Mouse (Mus musculus): ENCODE measurements around the gene Stx6. TPM values are rescaled to one million over a fixed set of nuclear protein-coding genes. Genes with fewer than 3 reads are reported as not detected.
A peak's percentile ranks its signal among the peaks of the same experiment; 100 is the strongest.

Stx6 gene
- polyA plus RNA-seq, 1 experiment from 2014 or later = 95.4 TPM

GRCm38 (mm10) chr1:155245516-155245915, 87.0 kb downstream of the Stx6 start:
- H3K27ac ChIP-seq = 0 out of 2 replicates have a peak overlapping the region, but pooled peaks have one; percentile 96
- H3K4me1 ChIP-seq = peaks cover 38% of the 10 kb centered on the region
- no peaks in the 10 kb centered on the region for H3K9me3 ChIP-seq (replicated peaks)
- H3K36me3 ChIP-seq = peaks cover 17% of the 10 kb centered on the region
- 0 out of 2 replicates have a peak, but pooled peaks cover 19% of the 10 kb centered on the region for H3K27me3 ChIP-seq (ENCODE audit: low read depth, poor library complexity, severe bottlenecking)
- WGBS = 43% methylated on average over 7 of the region's 7 CpGs
- no peak for DNase-seq (ENCODE audit: low spot score)
- H3K4me3 ChIP-seq = peak overlapping the region; percentile 76; the same call in 1 of the 2 replicates

DNA sequence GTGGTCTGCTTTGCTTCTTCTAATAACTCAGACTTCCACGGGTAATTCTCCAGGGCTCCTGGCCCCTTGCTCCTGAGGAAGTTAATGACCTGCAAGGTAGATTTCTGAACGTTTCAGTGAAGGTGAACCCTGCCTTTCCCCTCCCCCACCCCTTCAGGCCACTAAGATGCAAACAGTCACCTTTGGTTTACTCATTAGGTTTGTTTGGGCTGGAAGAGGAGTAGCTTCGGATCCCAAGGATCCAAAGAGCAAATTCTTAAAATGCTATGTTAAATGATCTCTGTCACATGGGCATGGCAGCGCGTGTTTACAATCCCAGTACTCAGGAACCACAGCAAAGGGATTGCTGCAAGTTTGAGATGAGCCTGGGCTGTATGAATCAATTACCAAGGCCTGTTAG, 88.9 kb downstream of the Stx6 start:
- no peaks in the 10 kb centered on the region for H3K9me3 ChIP-seq (replicated peaks)
- H3K4me1 ChIP-seq = peaks cover 38% of the 10 kb centered on the region
- H3K27ac ChIP-seq = no peak overlapping the region
- H3K4me3 ChIP-seq = no peak overlapping the region
- 0 out of 2 replicates have a peak, but pooled peaks cover 19% of the 10 kb centered on the region for H3K27me3 ChIP-seq (ENCODE audit: low read depth, poor library complexity, severe bottlenecking)
- H3K36me3 ChIP-seq = no peaks in the 10 kb centered on the region
- 34% methylated on average over 5 of the region's 5 CpGs for WGBS
- no peak for DNase-seq (ENCODE audit: low spot score)

DNA sequence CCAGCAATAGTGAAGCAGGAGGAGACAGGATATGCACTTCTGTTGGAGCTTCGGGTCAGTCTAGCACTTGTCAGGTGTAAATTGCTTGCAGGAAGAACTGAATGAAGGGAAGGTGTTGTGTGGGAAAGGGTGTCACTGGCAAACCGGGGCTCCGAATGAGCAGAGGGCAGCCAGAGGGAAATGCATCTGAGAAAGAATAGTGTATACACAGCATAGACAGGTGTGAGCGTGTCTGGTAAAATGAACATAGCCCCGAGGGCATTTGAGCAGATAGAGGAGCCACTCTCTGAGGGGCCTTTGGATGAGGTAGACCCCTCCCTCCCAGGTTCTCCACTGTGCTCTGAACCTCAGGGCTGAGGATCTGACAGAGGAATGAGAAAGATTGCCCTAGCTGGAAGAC, 89.5 kb downstream of the Stx6 start:
- no peak overlapping the region for H3K27ac ChIP-seq
- no peaks in the 10 kb centered on the region for H3K36me3 ChIP-seq
- WGBS = 51% methylated on average over 5 of the region's 5 CpGs

DNA sequence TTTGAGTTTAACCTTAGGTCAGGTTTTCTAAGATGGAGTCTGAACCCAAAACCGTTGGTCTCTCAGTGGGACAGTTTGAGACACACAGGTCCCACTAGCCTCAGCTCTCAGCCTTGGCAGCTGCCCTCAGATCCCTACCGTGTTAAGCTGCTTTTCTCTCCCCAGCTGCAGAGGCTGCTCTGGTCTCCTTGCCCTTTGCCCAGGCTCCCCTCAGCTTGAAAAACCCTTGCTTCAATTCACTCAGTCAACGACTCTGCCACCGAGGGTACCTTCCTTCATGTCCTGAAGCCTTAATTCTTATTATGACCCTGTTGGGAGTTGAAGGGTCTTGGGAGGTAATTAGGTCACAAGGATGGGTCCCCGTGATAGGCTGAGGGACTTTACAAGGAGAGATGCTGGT, 91.4 kb downstream of the Stx6 start:
- H3K4me1 ChIP-seq = peaks cover 28% of the 10 kb centered on the region
- H3K36me3 ChIP-seq = no peaks in the 10 kb centered on the region
- WGBS = 31% methylated on average over 5 of the region's 5 CpGs
- DNase-seq (ENCODE audit: low spot score) = no peak
- H3K27ac ChIP-seq = no peak overlapping the region
- no peaks in the 10 kb centered on the region for H3K9me3 ChIP-seq (replicated peaks)
- H3K27me3 ChIP-seq (ENCODE audit: low read depth, poor library complexity, severe bottlenecking) = 0 out of 2 replicates have a peak, but pooled peaks cover 19% of the 10 kb centered on the region
- H3K4me3 ChIP-seq = no peak overlapping the region

More for the DNA sequence above, 89.5 kb downstream of the Stx6 start:
- Histone ChIP-seq H3K27me3 (ENCODE audit: low read depth, poor library complexity, severe bottlenecking) (0 out of 2 replicates have a peak, but pooled peaks cover 19% of the 10 kb centered on the region), H3K4me1 (peaks cover 43% of the 10 kb centered on the region), H3K4me3 (no peak overlapping the region), H3K9me3 (replicated peaks) (no peaks in the 10 kb centered on the region)
- no peak for DNase-seq (ENCODE audit: low spot score)

DNA sequence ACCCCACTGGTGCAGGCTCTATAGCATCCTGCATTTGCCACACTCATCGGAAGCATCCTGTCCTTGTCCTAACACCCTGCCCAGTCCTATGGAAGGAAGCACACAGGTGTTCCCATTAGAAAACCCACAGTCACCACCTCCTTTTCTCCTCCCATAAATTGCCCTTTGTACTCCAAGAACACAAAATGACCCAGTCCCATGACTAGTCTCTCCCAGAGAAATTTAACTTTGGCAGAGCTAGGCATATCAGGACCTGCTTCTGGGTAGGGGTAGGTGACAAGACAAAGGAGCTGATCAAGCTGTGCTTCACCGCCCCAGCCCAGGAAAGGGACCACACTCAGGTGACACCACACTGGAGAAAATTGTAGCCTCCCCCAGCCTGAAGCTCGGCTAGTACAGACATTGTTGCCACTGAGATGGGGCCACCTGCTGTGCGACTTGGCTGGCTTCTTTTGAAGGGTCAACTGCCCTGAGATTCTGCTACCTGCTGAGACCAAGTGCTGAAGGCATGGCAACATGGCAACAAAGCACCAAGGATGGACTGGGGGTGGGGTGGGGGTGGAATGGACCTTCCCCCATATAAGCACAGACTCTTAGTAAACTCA, 92.1 kb downstream of the Stx6 start:
- DNase-seq (ENCODE audit: low spot score) = no peak
- 38% methylated on average over 4 of the region's 4 CpGs for WGBS

DNA sequence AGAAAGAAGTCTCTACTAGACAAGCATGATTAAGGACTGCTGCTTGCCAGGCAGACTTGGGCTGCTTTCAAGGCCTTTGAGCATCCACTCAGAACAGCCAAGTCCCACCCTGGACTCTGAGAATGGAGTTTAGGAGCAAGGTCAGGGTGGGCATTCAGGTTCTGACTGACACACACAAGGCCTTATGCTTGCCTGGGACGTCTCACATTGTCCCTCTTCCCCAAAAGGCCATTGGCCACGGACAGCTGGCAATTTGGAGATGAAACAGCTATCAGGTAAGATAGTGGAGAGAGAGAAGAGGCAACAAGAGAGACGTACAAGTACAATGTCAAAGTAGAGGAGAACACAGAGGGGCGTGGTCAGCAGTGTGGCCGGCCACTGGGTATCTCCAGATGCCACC, 93.1 kb downstream of the Stx6 start:
- no peak overlapping the region for H3K27ac ChIP-seq
- H3K9me3 ChIP-seq (replicated peaks) = no peaks in the 10 kb centered on the region
- no peak overlapping the region for H3K4me3 ChIP-seq
- peaks cover 22% of the 10 kb centered on the region for H3K4me1 ChIP-seq
- H3K27me3 ChIP-seq (ENCODE audit: low read depth, poor library complexity, severe bottlenecking) = 0 out of 2 replicates have a peak, but pooled peaks cover 12% of the 10 kb centered on the region
- WGBS = 84% methylated on average over 5 of the region's 5 CpGs
- DNase-seq (ENCODE audit: low spot score) = no peak
- no peaks in the 10 kb centered on the region for H3K36me3 ChIP-seq

More for the DNA sequence above, 92.1 kb downstream of the Stx6 start:
- Histone ChIP-seq H3K4me3 (no peak overlapping the region), H3K9me3 (replicated peaks) (no peaks in the 10 kb centered on the region), H3K27me3 (ENCODE audit: low read depth, poor library complexity, severe bottlenecking) (0 out of 2 replicates have a peak, but pooled peaks cover 13% of the 10 kb centered on the region), H3K4me1 (peaks cover 22% of the 10 kb centered on the region), H3K36me3 (no peaks in the 10 kb centered on the region), H3K27ac (no peak overlapping the region)

DNA sequence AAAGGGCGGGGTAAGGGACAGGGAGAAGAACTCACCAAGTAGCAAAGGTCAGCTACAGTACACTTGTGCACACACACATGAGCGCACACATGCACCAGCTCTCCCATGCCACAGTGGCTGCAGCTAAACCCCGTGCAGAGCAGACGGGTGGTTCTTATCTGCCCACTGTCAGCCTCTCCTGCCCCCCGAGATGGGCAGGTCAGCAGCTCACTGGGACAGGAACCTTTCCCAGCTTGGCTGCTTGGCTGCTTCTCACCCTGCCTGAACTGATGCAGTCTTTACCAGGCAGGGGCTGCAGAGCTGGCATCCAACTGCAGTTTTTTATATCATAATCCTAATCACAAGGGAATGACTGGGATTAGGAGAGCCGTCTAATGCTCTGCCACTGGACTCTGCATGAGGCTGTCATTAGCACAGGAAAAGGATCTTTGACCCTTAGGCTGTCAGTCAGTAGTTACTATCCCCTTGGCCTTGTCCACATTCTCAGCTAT, 94.2 kb downstream of the Stx6 start:
- WGBS = 55% methylated on average over 6 of the region's 6 CpGs
- H3K27ac ChIP-seq = no peak overlapping the region

DNA sequence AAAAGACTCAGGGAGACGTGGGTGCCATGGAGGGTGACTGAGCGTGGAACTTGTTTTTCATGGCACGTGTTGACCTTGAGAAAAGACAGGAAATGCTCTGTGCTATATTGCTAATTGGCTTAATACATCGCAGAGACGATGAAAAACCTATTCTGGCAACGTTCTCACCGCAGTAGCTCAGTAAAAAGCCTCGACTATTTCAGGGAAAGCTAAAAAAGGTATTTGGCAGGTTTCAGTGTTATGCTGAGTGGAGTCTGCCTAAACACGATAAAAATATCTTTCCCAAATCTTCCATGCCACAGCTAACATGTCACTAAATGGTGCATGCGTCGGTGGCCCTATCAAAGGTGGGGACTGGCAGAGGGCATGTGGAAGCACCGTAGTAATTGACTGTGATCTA, 94.6 kb downstream of the Stx6 start:
- Histone ChIP-seq H3K9me3 (replicated peaks) (no peaks in the 10 kb centered on the region), H3K27ac (no peak overlapping the region), H3K4me3 (no peak overlapping the region), H3K27me3 (ENCODE audit: low read depth, poor library complexity, severe bottlenecking) (0 out of 2 replicates have a peak, but pooled peaks cover 4% of the 10 kb centered on the region), H3K4me1 (peaks cover 16% of the 10 kb centered on the region; the same call in 1 of the 2 replicates), H3K36me3 (no peaks in the 10 kb centered on the region)
- DNase-seq (ENCODE audit: low spot score) = no peak
- 75% methylated on average over 12 of the region's 12 CpGs for WGBS

More for the DNA sequence above, 94.2 kb downstream of the Stx6 start:
- peaks cover 16% of the 10 kb centered on the region for H3K4me1 ChIP-seq
- no peak overlapping the region for H3K4me3 ChIP-seq
- 0 out of 2 replicates have a peak, but pooled peaks cover 8% of the 10 kb centered on the region for H3K27me3 ChIP-seq (ENCODE audit: low read depth, poor library complexity, severe bottlenecking)
- DNase-seq (ENCODE audit: low spot score) = no peak
- no peaks in the 10 kb centered on the region for H3K36me3 ChIP-seq
- no peaks in the 10 kb centered on the region for H3K9me3 ChIP-seq (replicated peaks)

GRCm38 (mm10) chr1:155254309-155254708, 95.8 kb downstream of the Stx6 start:
- H3K27me3 ChIP-seq (ENCODE audit: low read depth, poor library complexity, severe bottlenecking) = no peaks in the 10 kb centered on the region
- WGBS = 90% methylated on average over 8 of the region's 8 CpGs
- H3K27ac ChIP-seq = no peak overlapping the region

More at GRCm38 (mm10) chr1:155254309-155254708, 95.8 kb downstream of the Stx6 start:
- no peak for DNase-seq (ENCODE audit: low spot score)
- Histone ChIP-seq H3K4me3 (no peak overlapping the region), H3K4me1 (peaks cover 16% of the 10 kb centered on the region; the same call in 1 of the 2 replicates), H3K36me3 (no peaks in the 10 kb centered on the region), H3K9me3 (replicated peaks) (no peaks in the 10 kb centered on the region)

Other genes with a start within 250 kb of the Stx6 start
- gene Ier5, start 59.1 kb upstream of the Stx6 start, polyA plus RNA-seq (2016; fragmentation: Nextera tagmentation; extraction: Ambion mirVana) = 4.5 and 6.9 TPM in 2 replicates
- gene Mr1, start 11.9 kb upstream of the Stx6 start, polyA plus RNA-seq (2016; fragmentation: Nextera tagmentation; extraction: Ambion mirVana) = 0.62 and 1.5 TPM in 2 replicates
- 5.2 and 6.8 TPM in 2 replicates for gene BC034090, start 85.7 kb downstream of the Stx6 start, polyA plus RNA-seq (2016; fragmentation: Nextera tagmentation; extraction: Ambion mirVana)

Data from limb, embryonic 10.5 days (tissue).